Mouse (Mus musculus): Measurements from ENCODE around the gene Scamp3.
"Not testable (repeated sequence)": the region's sequence is repeated elsewhere in the genome, so short reads cannot be mapped to it uniquely, and the experiment has no call there.

Scamp3 gene

DNA sequence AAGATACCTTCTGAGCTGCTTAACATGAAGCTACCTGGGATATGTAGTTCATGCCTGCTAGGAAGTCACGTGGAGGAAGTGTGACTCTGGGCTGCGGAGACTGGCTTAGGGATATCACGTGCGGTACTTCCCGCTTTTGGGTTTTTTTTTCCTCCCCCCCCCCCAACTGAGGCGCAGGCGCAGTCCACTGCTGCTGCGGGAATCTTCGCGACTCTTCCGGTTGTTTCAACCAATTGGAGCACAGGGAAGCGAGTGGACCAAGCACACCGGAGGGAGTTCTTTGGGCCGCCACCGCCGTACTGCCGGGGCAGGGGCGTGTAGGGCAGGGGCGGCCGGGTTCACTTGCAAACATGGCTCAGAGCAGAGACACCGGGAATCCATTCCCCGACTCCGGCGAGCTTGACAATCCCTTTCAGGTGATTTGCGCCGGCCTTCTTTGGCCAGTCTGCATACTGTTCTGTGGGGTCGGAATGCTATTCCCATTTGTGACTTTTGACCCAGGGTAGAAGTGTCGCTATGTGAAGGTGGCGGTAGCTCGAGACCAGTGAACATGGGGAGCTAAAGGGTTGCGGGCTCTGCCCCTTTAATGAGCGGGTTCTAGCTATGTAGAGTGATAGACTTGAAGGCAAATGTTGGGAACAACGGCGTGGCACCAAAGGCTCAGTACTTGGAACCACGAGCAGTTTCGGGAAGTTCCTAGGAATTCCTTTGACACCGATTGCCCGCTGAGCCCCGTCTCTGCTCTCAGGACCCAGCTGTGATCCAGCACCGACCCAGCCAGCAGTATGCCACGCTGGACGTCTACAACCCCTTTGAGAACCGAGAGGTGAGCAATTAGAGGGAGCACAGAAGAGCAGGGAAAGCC is at the start of gene Scamp3:
TSS of gene Scamp3 (plus strand) at position 232 of the 865 bp plus-strand sequence.
- DNase-seq (ENCODE audit: low read depth, low spot score): peak; percentile 97

DNA sequence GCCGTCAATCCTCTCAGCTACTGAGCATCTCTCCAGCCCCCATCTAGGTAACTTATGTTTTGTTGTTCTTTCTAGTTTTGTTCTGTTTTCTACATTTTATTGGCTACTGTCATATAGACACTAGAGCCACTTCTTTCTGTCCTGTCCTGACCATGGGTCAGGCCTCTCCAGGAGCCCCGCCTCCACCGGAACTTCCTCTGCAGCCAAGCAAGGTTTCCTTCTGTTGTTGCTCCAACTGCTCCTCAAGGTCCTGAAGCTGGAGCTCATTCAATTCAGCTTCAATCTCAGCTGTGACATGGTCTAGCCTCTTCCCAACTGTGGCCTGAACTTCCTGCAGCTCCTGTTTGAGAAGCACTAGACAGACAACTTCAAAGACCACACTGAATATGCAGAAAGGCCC is 47.4 kb upstream of the Scamp3 start:
- DNase-seq (ENCODE audit: low read depth, low spot score): no peak

DNA sequence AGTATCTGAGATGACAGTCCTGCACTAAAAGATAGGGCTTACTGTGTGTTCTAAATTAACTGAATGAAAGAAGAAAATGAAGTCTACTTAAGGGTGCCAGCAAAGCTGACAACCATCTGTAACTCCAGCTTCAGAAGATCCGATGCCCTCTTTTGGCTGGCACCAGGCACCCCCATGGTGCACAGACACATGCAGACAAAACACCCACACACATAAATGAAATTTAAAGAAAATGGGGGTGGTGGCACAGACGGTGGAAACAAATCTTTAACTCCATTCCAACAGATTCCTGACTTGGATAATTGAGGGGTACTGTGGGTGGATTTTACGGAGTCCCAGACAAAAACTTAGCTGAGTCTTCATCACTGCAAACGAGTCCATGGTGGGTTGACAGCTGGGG is 45.5 kb upstream of the Scamp3 start:
- DNase-seq (ENCODE audit: low read depth, low spot score): no peak

DNA sequence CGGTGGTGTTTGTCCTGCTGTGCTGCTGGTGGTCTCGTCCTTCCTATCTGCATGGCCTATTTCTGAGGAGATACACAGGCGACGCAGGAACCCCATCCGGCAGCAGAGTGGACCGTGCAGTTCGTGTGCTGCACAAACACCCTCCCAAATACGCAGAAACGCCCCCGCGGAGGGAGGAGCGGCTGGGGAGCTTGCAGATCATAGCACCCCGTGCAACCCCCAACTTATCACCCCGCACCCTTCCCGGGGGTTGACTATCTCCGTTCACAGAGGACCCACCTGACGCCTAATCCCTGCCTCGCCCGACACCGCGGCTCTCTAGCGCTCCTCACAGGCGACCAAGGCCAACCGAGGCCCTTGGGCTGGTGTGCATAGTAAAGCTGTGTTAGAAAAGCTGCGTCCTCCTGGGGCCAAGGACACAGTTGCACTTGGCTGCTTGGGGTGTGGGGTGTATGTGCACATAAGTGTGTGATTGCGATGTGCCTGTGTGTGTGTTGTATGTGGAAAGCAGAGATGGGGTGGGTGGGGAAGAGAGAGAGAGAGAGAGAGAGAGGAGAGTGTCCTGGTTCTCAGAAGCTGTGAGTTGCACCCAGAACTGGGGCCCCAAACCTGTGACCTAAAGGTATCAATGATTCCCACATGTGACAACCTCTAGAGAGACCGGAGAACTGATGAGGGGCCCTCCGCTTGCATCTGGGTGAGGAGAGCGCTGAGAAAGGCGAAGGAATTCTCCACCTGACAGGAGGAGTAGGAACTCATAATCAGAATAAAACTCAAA is 44.8 kb upstream of the Scamp3 start:
- no peak for DNase-seq (ENCODE audit: low read depth, low spot score)

DNA sequence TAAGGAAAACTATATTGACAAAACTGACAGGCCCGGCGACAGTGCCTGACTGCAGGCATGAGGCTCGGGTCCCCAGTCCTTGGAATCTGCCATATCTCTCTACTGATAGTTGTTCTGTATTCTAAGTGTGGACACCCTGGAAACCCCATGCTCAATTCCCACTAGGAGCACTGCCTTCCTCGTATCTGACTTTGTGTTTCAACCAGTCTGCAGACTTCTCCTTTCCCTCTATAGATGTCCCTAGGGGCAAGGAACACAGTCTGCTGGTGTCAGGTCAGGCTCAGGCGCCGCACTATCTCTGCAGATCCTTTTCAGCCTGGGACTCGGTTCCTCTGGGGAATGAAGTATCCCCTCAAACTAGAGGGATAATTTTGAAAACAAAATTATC is 44.2 kb upstream of the Scamp3 start:
- DNase-seq (ENCODE audit: low read depth, low spot score): no peak

DNA sequence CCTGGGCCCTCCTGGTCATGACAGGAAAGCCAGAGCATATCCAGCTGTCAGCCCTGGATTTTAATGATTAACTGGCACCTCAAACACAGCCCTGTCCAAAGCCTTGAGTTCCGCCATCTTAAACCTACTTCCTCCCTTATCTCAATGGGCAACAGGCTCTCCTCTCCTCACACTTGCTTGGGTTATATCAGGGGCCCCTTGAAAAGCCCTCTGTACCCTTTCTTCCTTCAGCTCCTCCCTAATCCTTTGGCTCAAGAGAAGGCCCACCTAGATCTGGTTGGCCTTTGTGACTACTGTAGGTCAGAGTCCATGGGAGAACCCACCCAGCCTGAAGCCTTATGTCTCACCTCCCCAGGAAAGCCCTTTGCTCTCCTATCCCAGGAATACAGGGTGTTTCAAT is 43.5 kb upstream of the Scamp3 start:
- DNase-seq (ENCODE audit: low read depth, low spot score): no peak

DNA sequence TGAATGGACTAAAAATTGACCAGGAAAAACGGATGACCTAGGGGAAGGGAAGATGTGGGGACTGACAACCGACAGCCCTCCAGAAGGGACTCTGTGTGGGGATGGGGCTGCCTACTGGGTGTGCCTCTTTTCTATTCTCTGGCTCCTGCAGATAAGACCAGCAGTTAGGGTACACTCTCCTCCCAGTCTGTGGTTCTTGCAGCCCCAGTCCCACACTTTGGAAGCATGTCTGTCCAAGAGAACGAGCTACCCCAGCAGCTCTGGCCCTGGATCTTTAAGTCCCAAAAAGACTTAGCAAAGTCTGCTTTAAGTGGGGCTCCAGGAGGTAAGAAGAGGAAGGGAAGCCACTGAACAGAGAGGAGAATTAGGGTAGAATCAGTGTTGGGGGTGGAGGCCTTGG is 41.3 kb upstream of the Scamp3 start, which contains the start of gene Pklr:
TSS of gene Pklr (plus strand) at position 185 of the 400 bp plus-strand sequence.
- DNase-seq (ENCODE audit: low read depth, low spot score): no peak

DNA sequence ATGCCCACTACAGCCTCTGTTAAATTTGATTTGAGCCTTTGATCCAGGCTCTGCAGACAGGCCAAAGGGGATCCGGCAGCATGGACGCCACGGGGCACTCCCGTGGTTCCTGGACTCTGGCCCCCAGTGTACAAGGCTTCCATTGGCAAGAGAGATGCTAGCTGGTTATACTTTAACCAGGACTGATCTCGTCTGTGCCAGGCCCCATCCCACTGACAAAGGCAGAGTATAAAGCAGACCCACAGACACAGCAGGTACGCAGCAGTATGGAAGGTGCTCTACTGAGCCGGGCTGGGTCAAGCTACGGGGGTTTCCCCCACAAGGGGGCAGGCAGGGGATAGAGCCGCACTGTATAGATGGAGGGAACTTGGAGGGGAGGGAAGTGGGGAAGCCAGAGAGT is 40.9 kb upstream of the Scamp3 start:
- no peak for DNase-seq (ENCODE audit: low read depth, low spot score)

DNA sequence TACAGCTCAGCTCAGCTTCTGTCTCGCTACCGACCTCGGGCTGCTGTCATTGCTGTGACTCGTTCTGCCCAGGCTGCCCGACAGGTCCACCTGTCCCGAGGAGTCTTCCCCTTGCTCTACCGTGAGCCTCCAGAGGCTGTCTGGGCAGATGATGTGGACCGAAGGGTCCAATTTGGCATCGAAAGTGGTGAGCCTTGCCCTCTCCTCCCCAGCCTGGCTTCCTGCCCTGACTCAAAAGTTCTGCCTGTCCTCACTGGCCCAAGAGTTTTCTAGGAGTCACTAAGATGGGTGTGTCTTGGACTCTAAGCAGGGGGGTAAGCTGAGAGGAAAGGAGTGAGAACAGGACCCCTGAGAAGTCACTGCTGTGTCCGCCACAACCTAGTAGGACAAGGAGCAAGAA is 32.5 kb upstream of the Scamp3 start:
- DNase-seq (ENCODE audit: low read depth, low spot score): no peak

DNA sequence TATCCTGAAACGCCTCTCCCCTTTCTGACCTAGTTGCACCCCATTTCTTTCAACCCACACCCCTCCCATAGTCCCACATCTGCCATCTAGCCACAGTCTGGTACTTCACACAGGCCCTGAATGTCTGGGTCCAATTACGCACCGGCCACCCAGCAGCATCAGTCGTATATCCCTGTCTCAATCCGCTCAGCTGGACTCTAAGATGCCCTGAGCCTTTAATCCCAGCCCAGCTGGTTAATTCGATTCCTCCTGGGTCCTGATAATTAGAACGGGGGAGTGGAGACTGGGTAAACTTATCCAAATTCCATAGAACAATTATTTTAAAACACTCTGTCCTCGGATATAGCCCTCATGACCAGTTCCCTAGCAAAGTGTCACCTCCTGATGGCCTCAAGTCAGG is 31.7 kb upstream of the Scamp3 start:
- DNase-seq (ENCODE audit: low read depth, low spot score): no peak

DNA sequence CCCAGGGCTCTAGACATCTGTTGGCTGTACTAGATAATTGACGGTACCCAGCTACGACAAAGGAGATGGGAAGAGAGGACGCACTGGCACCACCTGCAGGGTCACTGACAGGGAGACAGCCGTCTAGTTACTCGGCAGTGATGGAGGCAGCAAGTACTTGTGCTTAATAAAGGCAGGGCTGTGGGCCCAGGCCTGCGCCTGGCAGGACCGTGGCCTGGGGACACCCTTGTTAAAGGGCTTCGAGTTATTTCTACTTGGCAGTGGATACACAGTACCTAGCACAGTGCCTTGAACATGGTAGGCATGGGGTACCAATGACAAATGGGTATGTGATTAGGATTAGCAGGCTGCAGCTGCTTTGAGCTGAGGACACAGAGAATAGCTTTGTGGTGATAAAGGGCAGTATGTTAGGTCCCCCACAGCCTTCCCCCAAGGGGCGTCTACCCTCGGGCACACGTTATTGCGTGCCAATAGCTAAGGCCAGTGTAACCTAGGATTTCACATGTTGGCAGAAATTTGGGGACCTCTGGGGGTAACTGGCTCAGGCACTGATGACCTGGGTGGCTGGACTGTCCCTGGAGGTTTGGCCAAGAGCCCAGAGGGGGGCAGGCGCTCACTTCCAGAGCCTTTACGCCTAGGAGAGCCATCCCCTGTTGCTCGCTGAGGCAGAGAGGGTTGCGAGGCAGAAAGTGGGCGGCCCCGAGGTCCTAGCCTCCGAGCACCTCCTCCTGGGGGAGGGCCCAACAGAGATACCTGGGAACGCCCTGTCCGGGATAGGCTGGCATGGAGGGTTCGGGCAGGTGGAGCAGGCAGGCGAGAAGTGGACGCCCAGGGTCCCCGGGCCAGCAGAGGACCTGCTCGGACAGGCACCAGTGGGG is 29.9 kb upstream of the Scamp3 start:
- no peak for DNase-seq (ENCODE audit: low read depth, low spot score)

DNA sequence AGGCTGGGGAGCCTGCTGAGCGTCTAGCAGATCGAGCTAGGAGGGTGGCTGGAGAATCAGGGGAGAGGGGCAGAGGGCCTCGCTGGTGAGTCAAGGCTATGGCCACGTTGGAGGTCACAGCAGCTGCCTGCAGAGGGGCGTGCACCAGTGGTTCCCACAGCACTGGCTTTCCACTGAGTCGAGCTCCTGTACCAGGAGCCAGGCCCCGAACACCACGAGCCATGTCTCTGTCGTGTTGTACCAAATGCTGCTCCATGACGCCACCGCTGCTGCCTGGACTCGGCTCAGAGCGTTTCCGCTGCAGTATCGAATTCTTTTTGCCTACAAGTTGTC is 29.3 kb upstream of the Scamp3 start:
- no peak for DNase-seq (ENCODE audit: low read depth, low spot score)

DNA sequence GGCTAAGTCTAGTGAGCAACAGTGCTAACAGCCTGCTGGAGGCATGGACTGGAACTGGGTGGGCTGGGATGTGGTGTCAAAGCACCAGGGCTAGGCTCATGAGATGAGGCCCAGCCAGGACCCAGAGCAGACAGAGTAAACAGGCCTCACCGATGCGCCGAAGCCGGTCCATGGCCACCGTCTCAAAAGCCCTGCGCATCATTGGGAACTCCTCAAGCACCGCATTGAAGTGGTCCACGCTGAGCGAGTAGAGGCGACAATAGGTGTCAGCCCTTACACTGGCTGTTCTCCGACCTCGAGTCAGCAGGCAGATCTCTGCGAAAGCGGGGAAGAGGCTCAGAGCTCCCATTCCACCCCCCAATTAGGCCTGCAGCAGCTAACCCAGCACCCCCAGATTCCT is 28.7 kb upstream of the Scamp3 start:
- DNase-seq (ENCODE audit: low read depth, low spot score): no peak

DNA sequence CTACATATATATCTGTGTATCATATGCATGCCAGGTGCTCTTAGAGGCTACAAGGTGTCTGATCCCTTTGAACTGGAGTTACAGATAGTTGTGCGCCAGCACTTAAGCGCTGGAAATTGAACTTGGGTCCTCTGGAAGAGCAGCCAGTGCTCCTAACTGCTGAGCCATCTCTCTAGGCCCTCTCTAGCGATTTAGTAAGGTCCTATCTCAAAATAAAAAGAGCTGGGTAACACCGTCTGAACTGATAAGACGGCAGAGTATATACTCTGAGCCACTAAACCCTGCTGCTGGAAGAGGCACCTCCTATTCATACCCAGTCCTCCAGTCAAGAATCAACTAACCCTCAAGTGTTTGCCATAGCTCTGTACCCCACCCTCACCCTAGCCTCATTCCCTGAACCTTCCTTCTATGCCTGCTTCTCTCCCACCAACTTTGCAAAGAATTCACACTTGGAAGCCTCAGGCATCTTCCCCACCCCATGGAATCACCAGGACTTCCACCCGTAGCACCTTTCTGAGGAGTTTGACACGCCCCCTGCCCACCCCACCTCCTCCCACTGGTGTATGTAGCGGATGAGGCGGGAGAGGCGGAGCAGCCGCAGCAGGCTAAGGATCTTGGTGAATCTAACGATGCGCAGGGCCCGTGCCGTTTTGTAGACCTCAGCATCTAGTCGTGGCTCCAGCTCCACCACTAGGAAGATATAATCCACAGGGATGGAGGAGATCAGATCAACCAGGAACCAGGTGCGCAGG is 25.0 kb upstream of the Scamp3 start:
- no peak for DNase-seq (ENCODE audit: low read depth, low spot score)

DNA sequence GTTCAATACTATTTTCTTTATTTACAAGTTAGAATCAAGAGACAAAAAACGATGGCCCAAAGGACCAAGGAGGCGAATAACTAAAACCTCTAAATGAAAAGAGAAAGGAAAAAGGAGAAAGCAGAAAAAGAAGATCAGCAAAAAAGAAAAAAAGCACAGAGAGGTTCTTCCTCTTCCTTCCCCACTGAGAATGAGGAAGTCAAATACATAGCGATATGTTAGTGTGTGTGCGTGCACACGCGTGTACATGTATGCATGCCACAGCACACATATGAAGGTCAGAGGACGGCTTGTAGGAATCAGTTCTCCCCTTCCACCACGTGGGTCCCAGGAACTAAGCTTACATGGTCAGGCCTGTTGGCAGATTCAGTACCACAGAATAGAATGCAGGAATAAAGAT is 20.3 kb upstream of the Scamp3 start:
- no peak for DNase-seq (ENCODE audit: low read depth, low spot score)

DNA sequence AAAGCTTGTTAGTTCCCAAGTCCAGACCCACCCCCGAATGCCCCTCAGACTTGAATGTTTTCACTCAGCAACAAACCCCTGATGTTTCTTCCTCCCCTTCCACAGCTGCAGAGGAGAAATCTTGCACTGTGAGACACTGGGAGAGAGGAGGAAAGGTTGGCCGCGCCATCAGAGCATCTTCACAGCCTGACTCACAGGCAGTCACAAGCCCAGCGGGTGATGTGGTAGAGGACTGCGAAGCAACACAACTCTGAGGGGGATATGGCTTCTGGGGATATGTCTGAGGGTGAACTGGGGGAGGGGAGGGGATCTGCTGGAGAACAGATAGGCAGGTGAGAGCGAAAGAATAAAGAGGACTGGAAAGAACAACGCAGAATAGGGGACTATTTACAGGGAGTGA is 18.6 kb upstream of the Scamp3 start:
- DNase-seq (ENCODE audit: low read depth, low spot score): no peak

DNA sequence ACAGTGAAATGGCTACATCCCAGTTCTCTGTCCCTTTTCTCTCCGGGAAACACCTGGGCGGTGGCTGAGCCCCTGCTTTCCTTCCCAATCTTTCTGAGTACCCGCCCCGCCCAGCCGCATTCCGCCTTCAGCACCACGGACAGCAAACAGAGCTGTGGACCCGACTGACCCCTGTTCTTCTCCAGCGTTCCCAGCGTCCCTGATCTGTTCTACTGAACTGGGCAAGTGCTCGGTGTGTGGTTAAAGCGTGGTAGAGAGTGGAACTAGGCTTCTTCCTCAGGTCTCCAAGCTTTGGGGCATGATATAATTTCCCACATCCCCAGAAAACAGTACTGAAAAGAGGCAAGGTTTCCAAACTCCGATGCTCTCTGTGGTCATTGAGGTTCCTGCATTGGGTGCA is 18.1 kb upstream of the Scamp3 start:
- DNase-seq (ENCODE audit: low read depth, low spot score): peak; percentile 52

DNA sequence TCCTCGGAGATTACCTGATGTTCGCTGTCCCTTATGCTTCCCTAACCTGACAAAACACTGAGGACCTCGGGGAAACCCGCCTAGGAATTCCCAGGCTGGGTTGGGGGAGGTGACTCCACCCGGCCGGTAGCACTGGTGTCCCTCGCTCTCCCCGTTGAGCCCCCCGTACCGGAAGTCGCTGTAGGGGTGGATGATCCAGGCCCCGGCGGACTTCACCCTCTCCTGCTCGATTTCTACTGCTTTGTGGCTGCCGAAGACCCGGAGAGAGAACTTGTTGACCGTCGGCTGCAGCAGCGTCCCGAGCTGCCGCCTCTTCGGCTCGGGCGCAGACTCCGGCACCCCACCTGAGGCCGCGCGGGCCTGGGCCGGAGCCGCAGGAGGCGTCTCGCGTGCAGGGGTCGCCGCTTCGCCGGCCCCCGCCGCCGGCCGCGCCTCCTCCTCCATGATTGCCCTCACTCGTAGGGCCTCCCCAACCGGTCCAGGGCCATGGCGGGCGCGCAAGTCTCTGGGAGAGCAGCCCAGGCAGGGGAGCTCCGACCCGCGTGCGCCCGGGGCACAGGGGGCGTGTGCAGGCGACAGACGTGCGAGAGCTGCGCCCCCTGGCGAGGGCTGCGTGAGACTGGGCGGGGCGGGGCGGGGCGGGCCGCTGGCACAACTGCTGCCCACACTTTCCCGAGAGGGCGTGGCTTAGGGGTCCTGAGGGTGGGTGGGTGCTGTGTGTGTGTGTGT is 17.5 kb upstream of the Scamp3 start, which contains the start of gene Hcn3:
TSS of gene Hcn3 (minus strand) at position 581 of the 729 bp plus-strand sequence.
- DNase-seq (ENCODE audit: low read depth, low spot score): peak; percentile 92

DNA sequence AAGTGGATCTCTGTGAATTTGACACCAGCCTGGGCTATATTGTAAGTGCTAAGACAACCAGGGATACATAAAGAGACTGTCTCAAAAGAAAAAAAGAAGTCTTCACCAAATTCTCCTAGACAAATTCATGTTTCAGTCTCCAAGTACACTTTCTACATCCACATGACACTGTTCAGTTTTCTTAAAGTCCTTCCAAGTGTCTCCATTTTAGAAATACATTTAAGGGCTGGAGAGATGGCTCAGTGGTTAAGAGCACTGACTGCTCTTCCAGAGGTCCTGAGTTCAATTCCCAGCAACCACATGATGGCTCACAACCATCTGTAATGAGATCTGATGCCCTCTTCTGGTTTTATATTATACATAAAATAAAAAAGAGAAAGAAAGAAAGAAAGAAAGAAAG is 16.1 kb upstream of the Scamp3 start:
- DNase-seq (ENCODE audit: low read depth, low spot score): not testable (repeated sequence)

DNA sequence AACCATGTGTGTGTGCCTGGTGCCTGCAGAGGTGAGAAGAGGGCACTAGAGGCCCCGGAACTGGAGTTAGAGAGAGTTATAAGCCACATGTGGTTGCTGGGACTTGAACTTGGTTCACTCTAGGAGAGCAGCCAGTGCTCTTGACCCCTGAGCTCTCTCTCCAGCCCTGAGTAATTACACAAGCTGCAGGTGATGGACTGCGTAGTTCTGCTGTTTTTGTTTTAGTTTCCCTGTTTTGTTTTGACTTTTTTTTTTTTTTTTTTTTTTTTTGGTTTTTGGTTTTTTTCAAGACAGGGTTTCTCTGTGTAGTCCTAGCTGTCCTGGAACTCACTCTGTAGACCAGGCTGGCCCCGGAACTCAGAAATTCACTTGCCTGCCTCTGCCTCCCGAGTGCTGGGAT is 15.5 kb upstream of the Scamp3 start:
- peak; percentile 42 for DNase-seq (ENCODE audit: low read depth, low spot score)

DNA sequence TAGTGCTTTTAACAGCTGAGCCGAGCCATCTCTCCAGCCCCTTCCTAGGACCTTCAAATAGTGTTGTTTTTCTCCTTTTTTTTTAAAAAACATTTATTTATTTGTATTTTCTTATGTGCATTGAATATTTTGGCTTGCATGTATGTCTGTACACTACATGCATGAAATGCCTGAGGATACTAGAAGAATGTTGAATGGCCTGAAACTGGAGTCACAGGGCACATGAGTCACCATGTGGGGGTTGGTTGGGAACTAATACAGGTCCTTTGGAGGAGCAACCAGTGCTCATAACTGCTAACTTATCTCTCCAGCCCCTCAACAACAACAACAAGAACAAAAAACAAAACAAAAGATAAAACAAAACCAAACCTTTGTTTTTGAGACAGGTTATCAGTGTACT is 14.2 kb upstream of the Scamp3 start:
- DNase-seq (ENCODE audit: low read depth, low spot score): peak; percentile 30
